Mouse (Mus musculus): ENCODE measurements at regions not wholly inside any gene's neighbourhood (a gene's known extent, or its start where the extent isn't known, plus 50 kb on each side); places are given as distances from the start of the nearest gene placed in this dataset.

- no peak for TF ChIP-seq CTCF (IDR thresholded peaks at IDR 0.05; ENCODE audit: low read depth, low read length)
- TF ChIP-seq GATA2 (IDR thresholded peaks at IDR 0.05; ENCODE audit: borderline replicate concordance, low read depth, low read length) = no peak
- no peak for TF ChIP-seq GATA1 (IDR thresholded peaks at IDR 0.05; ENCODE audit: borderline replicate concordance, low read length)
- TF ChIP-seq POLR2AphosphoS5 (IDR thresholded peaks at IDR 0.05; ENCODE audit: insufficient replicate concordance, low read depth, low read length) = no peak
Observed at GRCm38 (mm10) chr10:37792878-37793277, 654.2 kb upstream of the Marcks start.

Measured in G1E (cell line).